Mouse (Mus musculus) brain, adult 10 weeks (tissue): ENCODE measurements around the gene Tecrl. TPM values are rescaled to one million over a fixed set of nuclear protein-coding genes. Genes with fewer than 3 reads are reported as not detected.

Experiments
- polyA plus RNA-seq: library from polyadenylated mRNA; stranded (reverse); fragments of 350-450 nt; fragmentation: Illumina TruSeq; extraction: RNeasy Lipid Tissue Mini Kit (QIAGEN cat#74804); gene quantifications from one replicate; pipeline ENCODE4 v1.2.3, GENCODE M21; 2015; ENCODE audit warnings: low read depth, low replicate concordance

Tecrl gene
- 0.31 TPM for polyA plus RNA-seq

DNA sequence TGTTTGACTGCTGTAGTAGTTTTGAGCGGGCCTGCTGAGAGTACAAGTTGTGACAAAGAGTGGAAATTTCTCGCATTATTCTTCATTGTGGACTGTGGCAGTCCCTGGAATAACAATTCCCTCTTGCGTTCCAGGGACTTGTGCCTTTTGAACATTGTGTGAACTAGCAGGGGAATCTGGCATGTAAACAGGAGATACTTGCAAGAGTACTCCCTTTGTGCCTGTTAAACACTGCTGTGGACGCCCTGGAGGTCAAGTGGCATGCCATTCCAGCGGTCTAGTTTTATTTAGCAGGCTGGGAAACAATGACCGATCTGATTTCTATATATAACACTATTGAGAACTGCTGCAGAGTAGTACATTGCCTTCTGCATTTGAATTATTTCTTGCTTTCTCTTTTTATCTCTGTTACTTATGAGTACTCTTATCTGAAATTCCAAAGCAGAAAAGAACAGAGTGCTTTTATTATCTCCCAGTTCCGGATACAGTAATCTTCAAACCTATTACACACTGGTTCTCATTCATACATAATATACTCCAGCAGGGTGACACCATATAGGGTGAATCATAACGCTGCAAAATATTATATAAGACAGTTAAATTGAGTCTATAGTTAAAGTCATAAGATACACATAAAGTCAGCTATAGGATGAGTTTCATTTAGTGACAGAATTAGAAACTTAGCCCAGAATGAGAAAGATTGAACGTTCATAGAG is at the start of gene Tecrl:
Tecrl (minus strand) TSS at position 350 of the 716 bp plus-strand sequence.

